Mouse (Mus musculus) kidney, adult 2 months (tissue): ENCODE results near the gene Ankrd54.

Experiments used
- CTCF ChIP-seq: fragments of 200-500 bp; conservative IDR thresholded peaks from 2 replicates; pipeline ENCODE4 v1.5.1; 2011; ENCODE audit warnings: low read depth, mild to moderate bottlenecking, control low read depth, low read length, moderate library complexity, mixed read lengths; ENCODE audit not compliant: insufficient read depth, insufficient read length
- POLR2A ChIP-seq: fragments of 200-500 bp; IDR thresholded peaks from one replicate; pipeline ENCODE4 v1.6.1; 2011; ENCODE audit warnings: low read depth, low read length, control low read depth

- TF ChIP-seq CTCF = no peak
- no peak for TF ChIP-seq POLR2A
Observed at GRCm38 (mm10) chr15:79098868-79099267, 36.2 kb upstream of the Ankrd54 start.
